Comparison of ENCODE assay signal across 10 mouse cellular contexts in genomic region chr1:120603656-120604051, GRCm38 (mm10). TPM values are rescaled to one million over a fixed set of nuclear protein-coding genes. Genes with fewer than 3 reads are reported as not detected.
DNase-seq lines count a peak whose midpoint lies in the region; ATAC-seq and TF ChIP-seq lines count a peak whose summit lies in the region.
"Had no signal": no experiment of that assay in that cellular context is flagged by ENCODE, and none has a peak within 500 bp of the region (broad histone marks: within the 10 kb centered on the region; RNA-seq: fewer than 3 reads in every experiment).

No protein-coding gene starts in this region.

- peak overlapping the region; percentile 88 for H3K4me3 ChIP-seq in gastrocnemius, adult 2 months
- peak overlapping the region; percentile 79 for H3K4me3 ChIP-seq in C2C12 (ENCODE audit: insufficient read depth, poor library complexity, severe bottlenecking)
- H3K4me3 ChIP-seq in forebrain, embryonic 10.5 days = peak overlapping the region; percentile 51
- peak overlapping the region; percentile 43 for H3K4me3 ChIP-seq in liver, embryonic 12.5 days

- intact Hi-C loops in gastrocnemius, adult 2 months (cut with DNase I) = loop anchor here (5.0 kb wide), 1 partner anchor 154 kb away; no protein-coding TSS in a partner anchor

- H3K27me3 ChIP-seq in C2C12 (ENCODE audit: control insufficient read depth, insufficient read depth, insufficient read length) = no peaks in the 10 kb centered on the region
- H3K27me3 ChIP-seq in forebrain, embryonic 10.5 days (ENCODE audit: poor library complexity, severe bottlenecking) = peaks cover 100% of the 10 kb centered on the region
- H3K27me3 ChIP-seq in liver, embryonic 12.5 days (replicated peaks) = peaks cover 100% of the 10 kb centered on the region
- H3K27me3 ChIP-seq: CH12.LX had no signal

- H3K27ac ChIP-seq in gastrocnemius, adult 2 months = peak overlapping the region; percentile 83
- H3K27ac ChIP-seq in forebrain, embryonic 10.5 days = no peak overlapping the region
- no peak overlapping the region for H3K27ac ChIP-seq in liver, embryonic 12.5 days

- H3ac ChIP-seq in C2C12 (ENCODE audit: control insufficient read depth, insufficient read length, low read depth) = peak overlapping the region; percentile 64

- WGBS in forebrain, embryonic 10.5 days = under 1% methylated on average over 35 of the region's 35 CpGs
- WGBS in liver, embryonic 12.5 days (ENCODE audit: insufficient replicate concordance) = 3% methylated on average over 35 of the region's 35 CpGs

- TF ChIP-seq CTCF in gastrocnemius, adult 2 months (IDR thresholded peaks at IDR 0.05) = no peak
- TF ChIP-seq CTCF in C2C12 (IDR thresholded peaks at IDR 0.05; ENCODE audit: control insufficient read depth, insufficient read depth, insufficient read length) = no peak

- H3K36me3 ChIP-seq in C2C12 (ENCODE audit: control insufficient read depth, insufficient read depth) = no peaks in the 10 kb centered on the region
- no peaks in the 10 kb centered on the region for H3K36me3 ChIP-seq in forebrain, embryonic 10.5 days (replicated peaks)
- no peaks in the 10 kb centered on the region for H3K36me3 ChIP-seq in liver, embryonic 12.5 days

- no peak overlapping the region for H3K9ac ChIP-seq in liver, embryonic 12.5 days

- peaks cover 40% of the 10 kb centered on the region for H3K4me1 ChIP-seq in forebrain, embryonic 10.5 days
- H3K4me1 ChIP-seq in liver, embryonic 12.5 days = peaks cover 9% of the 10 kb centered on the region

- H3K79me3 ChIP-seq in C2C12 (ENCODE audit: low read depth) = peaks cover 22% of the 10 kb centered on the region

- H3K79me2 ChIP-seq in C2C12 (ENCODE audit: control insufficient read depth, insufficient read depth) = peaks cover 54% of the 10 kb centered on the region

- H3K9me3 ChIP-seq in forebrain, embryonic 10.5 days = no peaks in the 10 kb centered on the region
- no peaks in the 10 kb centered on the region for H3K9me3 ChIP-seq in liver, embryonic 12.5 days (replicated peaks)

- no peak for ATAC-seq in liver, embryonic 12.5 days

- H3K4me2 ChIP-seq in liver, embryonic 12.5 days = peak overlapping the region; percentile 61

- peak; percentile 47 for DNase-seq in gastrocnemius, adult 2 months
- DNase-seq in gastrocnemius, adult 8-10 months (ENCODE audit: low spot score in 2 of 2) = no peak
- peak; percentile 68 for DNase-seq in forebrain, embryonic 10.5 days (ENCODE audit: extremely low spot score, low spot score)
- DNase-seq in layer of hippocampus, adult 9-10 months (ENCODE audit: low spot score) = no peak
- no peak for DNase-seq in T-cell, adult 2 months (ENCODE audit: low spot score)
- DNase-seq in layer of hippocampus, adult 11-12 months (ENCODE audit: low spot score) = no peak

TF ChIP-seq in C2C12, 6 proteins besides CTCF, POLR2A, EP300 and RAD21:
- TF ChIP-seq MYOD1 (IDR thresholded peaks at IDR 0.05; ENCODE audit: control insufficient read depth, insufficient read length, low read depth) = no peak
- TF ChIP-seq USF1 (IDR thresholded peaks at IDR 0.05; ENCODE audit: low read depth) = no peak
- no peak for TF ChIP-seq MYOG (IDR thresholded peaks at IDR 0.05; ENCODE audit: control insufficient read depth, extremely low read depth, insufficient read length)
- no peak for TF ChIP-seq CEBPB (IDR thresholded peaks at IDR 0.05; ENCODE audit: low read depth)
- no peak for TF ChIP-seq MAX (IDR thresholded peaks at IDR 0.05)
- TF ChIP-seq FOSL1 (IDR thresholded peaks at IDR 0.05; ENCODE audit: insufficient read depth, low read length, poor library complexity, severe bottlenecking) = no peak

RNA-seq across cellular contexts. Expression of gene En1, which starts 1.4 kb away (rescaled TPM):
- total RNA-seq in gastrocnemius, adult 2 months (2021) = 10 to 100 TPM in 1 of 2 experiments, 1 to 10 TPM in 1; 7.0 to 10.2 TPM
- total RNA-seq in gastrocnemius, adult 8-10 months (2022) = 1 to 10 TPM; 6.0 to 7.7 (median 7.2) TPM
- polyA plus RNA-seq in C2C12 (2012; fragmentation: generic; extraction: Trizol) = 11.5 TPM
- 0.10 TPM in 2 replicates for polyA plus RNA-seq in forebrain, embryonic 10.5 days (2016; fragmentation: Nextera tagmentation; extraction: Ambion mirVana)
- 0.05 and 0.10 TPM in 2 replicates for polyA plus RNA-seq in liver, embryonic 12.5 days (2016; fragmentation: Nextera tagmentation; extraction: Ambion mirVana)
- total RNA-seq: CH12.LX had no signal
- polyA plus RNA-seq: cortical plate, adult 2 months had no signal

Comparison
In these comparisons a context has a peak if more than half of its experiments do, and no peak if none do; other contexts are left out.
1. DNase-seq: peak in gastrocnemius, adult 2 months (single experiment) and forebrain, embryonic 10.5 days (single experiment); none in gastrocnemius, adult 8-10 months (0 of 2), layer of hippocampus, adult 9-10 months (single experiment), T-cell, adult 2 months (single experiment) and layer of hippocampus, adult 11-12 months (single experiment).
2. RNA of gene En1, which starts 1.4 kb away (polyA plus RNA-seq): 11.5 TPM in C2C12 (single experiment); 0.10 TPM in forebrain, embryonic 10.5 days and 0.05 to 0.10 TPM in liver, embryonic 12.5 days; every median in the first group is over 10 times any median in the second.
3. Peak in every context shown above with its lines, with median percentiles within 50 percentile points of each other: H3K4me3 ChIP-seq.